Mouse (Mus musculus): ENCODE measurements around the gene Bicra. TPM values are rescaled to one million over a fixed set of nuclear protein-coding genes. Genes with fewer than 3 reads are reported as not detected.

The Bicra gene
- total RNA-seq, 2 experiments from 2014 or later: 8.2 to 11.5 TPM

DNA sequence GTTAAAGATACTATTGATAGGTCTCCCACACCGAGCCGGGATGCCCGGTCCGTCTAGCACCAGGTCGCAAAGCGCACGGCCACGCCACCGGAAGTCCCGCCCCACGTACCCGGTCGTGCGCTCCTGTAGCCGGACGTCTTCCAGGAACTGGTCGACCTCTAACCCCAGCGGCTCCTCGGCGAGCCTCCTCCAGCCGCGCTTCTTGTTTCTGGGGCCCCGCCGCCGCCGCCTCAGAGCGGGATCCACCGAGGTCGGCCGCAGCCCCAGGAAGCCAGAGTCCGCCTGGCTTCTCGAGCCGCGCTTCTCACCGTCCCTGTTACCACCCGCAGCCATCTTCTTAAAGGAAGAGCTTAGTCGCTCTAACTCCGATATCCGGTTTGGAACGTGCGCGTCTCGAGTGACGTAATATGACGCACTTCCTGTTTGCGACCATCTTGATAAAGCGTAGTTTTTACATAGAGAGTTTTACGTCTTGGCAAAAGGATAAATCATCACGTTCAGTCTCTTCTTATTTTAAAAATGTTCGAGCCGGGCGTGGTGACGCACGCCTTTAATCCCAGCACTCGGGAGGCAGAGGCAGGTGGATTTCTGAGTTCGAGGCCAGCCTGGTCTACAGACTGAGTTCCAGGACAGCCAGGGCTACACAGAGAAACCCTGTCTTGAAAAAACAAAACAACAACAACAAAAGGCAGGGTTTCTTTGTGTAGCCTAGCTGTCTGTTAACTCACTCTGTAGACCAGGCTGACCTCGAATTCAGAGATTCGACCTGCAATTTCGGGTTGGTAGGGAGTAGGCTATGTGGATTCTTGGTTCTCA is 101.8 kb downstream of the Bicra start, which contains the start of gene Nop53:
Gene Nop53, minus strand, starts transcription at position 354 of the 816 bp plus-strand sequence.
- DNase-seq: peak; percentile 90

DNA sequence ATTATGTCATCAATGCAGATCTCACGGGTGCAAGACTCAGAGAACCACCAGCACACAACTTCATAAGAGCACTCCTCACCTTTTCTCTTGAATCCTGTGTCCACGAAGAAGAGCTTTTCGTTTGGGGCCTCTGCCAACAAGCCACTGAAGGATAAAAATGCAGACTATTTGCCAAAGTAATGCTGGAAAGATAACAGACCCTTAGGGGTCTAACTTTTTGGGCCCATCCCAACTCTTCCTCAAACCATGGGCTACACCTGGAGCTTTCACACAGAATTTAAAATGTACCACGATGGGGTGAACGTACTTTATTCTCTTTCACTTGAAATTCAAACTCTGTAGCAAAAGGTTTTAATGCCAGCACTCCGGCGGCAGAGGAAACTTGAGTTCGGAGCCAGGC is 102.5 kb downstream of the Bicra start:
- no peak for DNase-seq

DNA sequence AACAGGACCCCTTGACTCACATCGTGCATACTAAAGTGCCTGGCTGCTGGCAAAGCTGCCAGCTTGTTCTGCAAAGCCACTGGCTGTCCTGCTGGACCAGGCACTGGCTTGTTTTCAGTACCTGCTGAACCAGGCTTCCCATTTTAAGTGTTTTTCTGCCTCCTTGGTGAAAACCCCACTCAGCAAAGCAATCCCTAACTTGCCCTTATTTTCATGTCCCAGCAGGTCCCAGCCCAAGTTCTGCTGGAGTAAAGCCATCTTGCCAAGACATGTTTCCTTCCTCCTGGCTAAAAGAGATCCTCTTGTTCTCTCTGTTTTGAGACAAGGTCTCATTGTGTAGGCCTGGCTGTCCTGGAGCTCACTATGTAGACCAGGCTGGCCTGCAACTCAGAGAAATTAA is 103.4 kb downstream of the Bicra start:
- DNase-seq: no peak

DNA sequence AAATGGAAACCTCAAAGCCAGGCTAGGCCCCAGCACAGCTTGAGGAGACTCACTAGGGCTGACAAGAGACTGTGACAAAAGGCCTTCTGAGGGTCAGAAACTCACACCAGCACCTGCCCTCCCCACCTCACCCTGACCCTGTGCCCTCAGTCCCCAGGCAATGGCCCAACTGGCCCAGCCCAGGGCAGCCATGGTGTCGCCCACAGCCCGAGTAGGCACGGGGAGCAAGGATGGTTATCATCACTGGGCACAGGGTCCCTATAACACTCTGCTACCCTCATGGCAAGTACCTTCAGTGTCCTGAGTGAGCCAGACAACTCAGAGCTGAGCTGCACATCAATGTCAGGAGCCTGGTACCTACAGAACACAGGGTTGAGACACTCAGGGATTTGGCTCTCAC is 109.1 kb downstream of the Bicra start:
- no peak for DNase-seq

GRCm38 (mm10) chr7:15937491-15937890 is 110.2 kb downstream of the Bicra start:
- no peak for DNase-seq

DNA sequence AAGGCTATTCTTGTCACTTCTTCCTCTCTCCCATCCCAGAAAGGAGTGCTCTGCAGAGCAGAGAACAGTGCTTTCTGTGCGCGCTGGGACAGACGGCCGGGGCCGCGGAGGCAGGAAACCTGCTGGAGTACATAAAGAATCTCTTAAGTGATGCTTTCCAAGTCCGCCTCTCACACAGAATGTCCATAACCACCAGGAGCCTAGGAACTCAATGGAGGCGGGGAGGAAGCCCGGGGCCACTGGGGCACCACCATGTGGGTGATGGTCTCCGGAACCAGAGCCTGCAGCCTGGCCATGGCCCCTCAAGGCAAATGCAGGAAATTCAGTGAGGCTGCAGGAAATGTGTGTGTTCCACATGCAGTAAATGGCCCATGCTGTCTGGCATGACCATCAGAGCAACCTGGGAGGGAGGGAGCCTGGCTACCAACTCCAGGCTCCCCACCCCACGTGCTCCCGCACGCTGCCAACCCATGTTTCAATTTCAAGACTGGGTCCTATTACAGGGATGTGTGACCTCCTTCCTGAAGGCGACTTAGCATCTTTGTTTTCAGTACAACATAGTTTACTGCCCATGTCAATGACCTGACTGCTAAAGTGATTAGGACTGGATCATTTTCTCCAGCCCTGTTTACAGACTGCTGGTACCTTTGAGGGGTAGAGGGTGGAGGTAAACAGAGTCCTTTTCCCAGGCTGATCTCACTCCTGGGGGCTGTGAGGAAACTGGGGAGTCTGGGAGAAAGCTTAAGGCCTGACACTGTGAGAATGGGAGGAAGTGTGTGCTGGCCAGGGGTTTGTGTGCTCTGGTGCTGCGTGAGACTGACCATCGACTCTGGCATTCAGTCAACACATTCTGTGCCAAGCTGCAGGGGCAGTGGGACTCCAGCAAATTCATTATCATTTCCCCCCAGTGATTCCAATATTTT is 114.0 kb downstream of the Bicra start:
- DNase-seq: peak; percentile 28

GRCm38 (mm10) chr7:15931635-15932034 is 116.1 kb downstream of the Bicra start:
- DNase-seq: no peak

- no peak for DNase-seq
Measured at GRCm38 (mm10) chr7:15930543-15930942, 117.2 kb downstream of the Bicra start.

GRCm38 (mm10) chr7:15929910-15930309 is 117.8 kb downstream of the Bicra start:
- DNase-seq: peak; percentile 66

DNA sequence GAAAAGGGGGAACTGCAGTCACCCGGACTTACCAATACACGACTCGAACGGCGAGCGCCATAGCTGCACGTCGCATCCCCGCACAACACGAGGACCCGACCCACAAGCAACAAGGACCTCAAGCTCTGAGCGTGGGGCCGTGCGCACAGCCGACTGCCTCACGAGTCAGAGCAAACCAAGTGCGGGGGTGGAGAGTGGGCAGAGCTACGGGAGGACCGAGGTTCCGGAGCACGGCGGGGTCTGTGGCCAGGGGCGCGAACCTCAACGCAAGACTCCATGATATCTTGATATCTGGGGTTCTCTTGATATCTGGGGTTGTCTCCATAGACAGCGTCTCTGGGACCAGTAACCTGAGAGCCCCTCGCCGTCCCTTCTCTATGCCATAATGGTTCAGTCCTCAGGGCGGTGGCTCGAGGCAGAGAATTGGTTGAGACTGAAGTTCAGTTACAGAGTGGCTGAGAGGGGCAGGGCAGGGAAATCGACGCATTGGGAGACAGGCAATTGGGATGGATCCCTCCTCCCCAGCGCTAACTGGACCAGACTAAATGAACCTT is 125.4 kb downstream of the Bicra start, which contains the start of gene Selenow:
Gene Selenow, minus strand, starts transcription at position 183 of the 554 bp plus-strand sequence.
- DNase-seq: peak; percentile 85

DNA sequence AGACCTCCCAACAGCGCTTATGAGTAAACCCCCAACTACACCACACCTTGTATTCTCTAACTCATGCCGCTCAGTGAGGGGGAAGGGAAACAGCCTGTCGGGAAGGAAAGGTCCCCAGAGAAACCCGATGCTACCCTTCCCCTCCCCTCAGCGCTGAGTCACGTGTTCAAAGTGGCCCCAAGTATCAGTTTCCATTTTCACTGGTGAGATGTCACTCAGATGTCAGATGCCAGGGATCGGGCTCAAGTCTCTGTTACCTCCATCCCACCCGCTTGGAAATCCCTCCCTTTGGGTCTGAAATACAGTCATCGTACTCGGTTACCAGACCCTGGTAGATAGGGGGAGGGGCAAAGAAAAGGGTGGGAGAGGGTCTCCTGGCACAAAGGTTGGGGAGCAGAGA is 125.9 kb downstream of the Bicra start:
- DNase-seq: peak; percentile 31

Other genes with a start within 250 kb of the Bicra start
- gene Obox6, start 208.2 kb downstream of the Bicra start, total RNA-seq (2021): not detected
- gene Crx, start 168.0 kb downstream of the Bicra start, total RNA-seq (2021): not detected
- gene Crxos, start 165.3 kb downstream of the Bicra start, total RNA-seq (2021): not detected
- gene Selenow, start 125.5 kb downstream of the Bicra start, total RNA-seq (2021): 100 to 1,000 TPM; 672 to 685 TPM
- gene Nop53, start 101.8 kb downstream of the Bicra start, total RNA-seq (2021): 100 to 1,000 TPM; 135 to 141 TPM
- 100 to 1,000 TPM; 110 to 126 TPM for gene Ehd2, start 80.4 kb downstream of the Bicra start, total RNA-seq (2021)
- gene Zfp541, start 13.9 kb upstream of the Bicra start, total RNA-seq (2021): not detected
- 100 to 1,000 TPM; 123 to 145 TPM for gene Napa, start 50.5 kb upstream of the Bicra start, total RNA-seq (2021)
- gene Kptn, start 72.0 kb upstream of the Bicra start, total RNA-seq (2021): 10 to 100 TPM; 12.0 to 13.1 TPM
- gene Slc8a2, start 81.9 kb upstream of the Bicra start, total RNA-seq (2021): under 1 TPM; 0.75 to 0.86 TPM
- 1 to 10 TPM; 4.2 to 6.8 TPM for gene Meis3, start 127.2 kb upstream of the Bicra start, total RNA-seq (2021)
- gene Dhx34, start 174.1 kb upstream of the Bicra start, total RNA-seq (2021): 1 to 10 TPM; 5.8 to 7.6 TPM
- under 1 TPM; 0.16 to 0.41 TPM for gene C5ar2, start 196.2 kb upstream of the Bicra start, total RNA-seq (2021)
- gene C5ar1, start 211.6 kb upstream of the Bicra start, total RNA-seq (2021): 1 to 10 TPM; 3.2 to 3.3 TPM
- gene Inafm1, start 225.7 kb upstream of the Bicra start, total RNA-seq (2021): 10 to 100 TPM; 11.0 to 11.7 TPM
- gene Ccdc9, start 238.9 kb upstream of the Bicra start, total RNA-seq (2021): 10 to 100 TPM; 34.0 to 47.6 TPM